29 mouse cellular contexts compared by ENCODE assay signal in genomic region chr6:17853587-17854274, GRCm38 (mm10).
"Had no signal": no experiment of that assay in that cellular context is flagged by ENCODE, and none has a peak within 500 bp of the region (broad histone marks: within the 10 kb centered on the region; RNA-seq: fewer than 3 reads in every experiment).

No protein-coding gene starts in this region.

- ATAC-seq: hindbrain, postnatal 0 days; intestine, embryonic 16.5 days; liver, postnatal 0 days had no signal

- H3K4me3 ChIP-seq: heart, adult 2 months; heart, embryonic 13.5 days; heart, embryonic 15.5 days; hindbrain, embryonic 13.5 days; hindbrain, embryonic 15.5 days; kidney, embryonic 15.5 days; limb, embryonic 12.5 days; liver, embryonic 13.5 days; liver, embryonic 15.5 days had no signal

- H3K9ac ChIP-seq: heart, embryonic 13.5 days; heart, embryonic 15.5 days; hindbrain, embryonic 13.5 days; hindbrain, embryonic 15.5 days; kidney, embryonic 15.5 days; limb, embryonic 12.5 days; liver, embryonic 13.5 days; liver, embryonic 15.5 days; liver, postnatal 0 days had no signal

- H3K27me3 ChIP-seq: heart, embryonic 13.5 days; heart, embryonic 15.5 days; hindbrain, embryonic 13.5 days; hindbrain, embryonic 15.5 days; kidney, embryonic 15.5 days; limb, embryonic 12.5 days; liver, embryonic 13.5 days; liver, embryonic 15.5 days had no signal

- H3K9me3 ChIP-seq: heart, embryonic 13.5 days; heart, embryonic 15.5 days; hindbrain, embryonic 13.5 days; hindbrain, embryonic 15.5 days; kidney, embryonic 15.5 days; limb, embryonic 12.5 days; liver, embryonic 13.5 days; liver, embryonic 15.5 days had no signal

- H3K4me1 ChIP-seq: heart, embryonic 13.5 days; hindbrain, embryonic 13.5 days; hindbrain, embryonic 15.5 days; kidney, embryonic 15.5 days; limb, embryonic 12.5 days; liver, embryonic 13.5 days; liver, embryonic 15.5 days had no signal

- DNase-seq: gastrocnemius, postnatal 14 days; gastrocnemius, postnatal 36 days; heart, adult 11 months; heart, adult 2 months; heart, postnatal 14 days; heart, postnatal 36 days; kidney, adult 11 months; kidney, adult 2 months; kidney, adult 9 months; kidney, postnatal 14 days; kidney, postnatal 36 days; layer of hippocampus, adult 9-11 months; layer of hippocampus, postnatal 36 days; left cerebral cortex, postnatal 4 days; liver; liver, embryonic 13.5 days; liver, postnatal 0 days had no signal

- H3K4me2 ChIP-seq: heart, embryonic 11.5 days; heart, embryonic 13.5 days; heart, embryonic 15.5 days; hindbrain, embryonic 13.5 days; hindbrain, embryonic 15.5 days; kidney, embryonic 15.5 days; limb, embryonic 12.5 days; liver, embryonic 11.5 days; liver, embryonic 13.5 days; liver, embryonic 15.5 days had no signal

- H3K36me3 ChIP-seq: limb, embryonic 12.5 days had no signal

- H3K27ac ChIP-seq: heart, adult 2 months; heart, embryonic 13.5 days; heart, embryonic 15.5 days; hindbrain, embryonic 13.5 days; hindbrain, embryonic 15.5 days; hindbrain, postnatal 0 days; kidney, embryonic 15.5 days; kidney, postnatal 0 days; limb, embryonic 12.5 days; liver, embryonic 13.5 days; liver, embryonic 15.5 days had no signal
